Mouse (Mus musculus): ENCODE results near the gene Fjx1. TPM values are rescaled to one million over a fixed set of nuclear protein-coding genes. Genes with fewer than 3 reads are reported as not detected.
A peak's percentile ranks its signal among the peaks of the same experiment; 100 is the strongest.

Gene Fjx1
- polyA plus RNA-seq, 1 experiment = 3.4 TPM

DNA sequence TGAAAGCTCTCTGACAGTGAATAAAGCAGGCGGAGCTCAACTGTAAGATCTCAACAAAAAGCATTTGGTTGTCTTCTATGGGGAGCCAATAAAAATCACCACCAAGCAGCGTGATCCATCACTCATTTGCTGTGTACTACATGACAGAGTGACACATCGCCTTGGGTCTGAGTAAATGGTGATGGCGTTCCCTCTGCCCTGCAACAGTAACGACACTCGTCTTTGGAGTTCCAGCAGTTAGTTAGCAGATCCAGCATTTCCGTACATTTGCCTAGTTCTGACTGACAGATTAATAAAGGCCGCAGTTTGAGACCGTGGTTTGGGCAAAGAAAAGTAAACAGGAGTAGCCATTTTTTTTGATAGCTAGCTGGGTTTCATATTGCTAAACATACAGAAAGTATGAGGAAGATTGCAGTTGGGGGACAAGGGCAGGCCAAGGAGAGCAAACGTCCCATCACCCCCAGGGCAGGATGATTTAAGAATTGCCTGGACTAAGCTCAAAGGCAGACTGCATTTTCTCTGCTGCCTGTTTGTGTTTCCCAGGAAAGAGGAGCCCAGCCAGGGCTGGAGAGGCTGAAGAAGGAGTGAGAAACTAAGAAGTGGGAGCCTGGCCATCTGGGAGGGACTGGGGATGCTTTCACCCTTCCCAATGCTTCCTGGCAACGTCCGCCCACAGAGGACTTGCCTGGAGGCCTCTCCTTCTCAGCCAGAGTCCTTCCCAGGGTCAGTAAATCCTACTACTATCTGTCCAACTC, 11.5 kb upstream of the Fjx1 start:
- no peaks in the 10 kb centered on the region for H3K27me3 ChIP-seq (replicated peaks; ENCODE audit: control insufficient read depth, insufficient read depth, low read length)
- no peak overlapping the region for H3K27ac ChIP-seq (ENCODE audit: insufficient read depth, low read depth, low read length)
- DNase-seq = no peak
- H3K4me1 ChIP-seq (ENCODE audit: control insufficient read depth, insufficient read depth, low read length) = no peaks in the 10 kb centered on the region
- no peaks in the 10 kb centered on the region for H3K36me3 ChIP-seq (ENCODE audit: control insufficient read depth, insufficient read depth, low read length)
- TF ChIP-seq POLR2A (IDR thresholded peaks at IDR 0.05; ENCODE audit: low read depth, low read length) = no peak
- TF ChIP-seq CTCF (conservative IDR thresholded peaks at IDR 0.05; ENCODE audit: insufficient read depth, insufficient read length, low read depth, low read length) = no peak
- WGBS = 52% methylated on average over 12 of the region's 12 CpGs
- no peak overlapping the region for H3K4me3 ChIP-seq (ENCODE audit: insufficient read depth, low read depth, low read length)

DNA sequence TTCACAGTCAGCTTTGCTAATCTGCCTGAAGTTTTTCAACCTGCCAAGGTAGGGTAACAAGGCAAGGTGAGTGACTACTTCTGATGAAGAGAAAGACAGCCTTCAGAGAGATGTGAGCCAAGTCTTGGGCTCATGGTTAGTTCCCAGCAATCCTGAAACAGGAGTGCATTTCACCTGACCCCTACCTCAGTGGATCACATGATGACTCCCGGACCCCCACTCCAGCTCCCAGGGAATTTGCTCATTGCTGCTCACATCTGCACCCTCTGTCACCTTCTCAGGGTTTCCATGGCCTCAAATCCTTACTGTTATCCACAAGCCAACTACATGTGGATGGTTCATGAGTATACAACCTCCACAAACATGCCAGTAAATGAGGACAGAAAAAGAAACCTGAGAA, 9.2 kb upstream of the Fjx1 start:
- no peak for TF ChIP-seq CTCF (conservative IDR thresholded peaks at IDR 0.05; ENCODE audit: insufficient read depth, insufficient read length, low read depth, low read length)
- TF ChIP-seq POLR2A (IDR thresholded peaks at IDR 0.05; ENCODE audit: low read depth, low read length) = no peak
- WGBS = 95% methylated on average over 1 of the region's 1 CpGs
- Histone ChIP-seq H3K36me3 (ENCODE audit: control insufficient read depth, insufficient read depth, low read length) (no peaks in the 10 kb centered on the region), H3K27me3 (replicated peaks; ENCODE audit: control insufficient read depth, insufficient read depth, low read length) (no peaks in the 10 kb centered on the region), H3K4me1 (ENCODE audit: control insufficient read depth, insufficient read depth, low read length) (no peaks in the 10 kb centered on the region), H3K4me3 (ENCODE audit: insufficient read depth, low read depth, low read length) (no peak overlapping the region), H3K27ac (ENCODE audit: insufficient read depth, low read depth, low read length) (no peak overlapping the region)
- DNase-seq = no peak

DNA sequence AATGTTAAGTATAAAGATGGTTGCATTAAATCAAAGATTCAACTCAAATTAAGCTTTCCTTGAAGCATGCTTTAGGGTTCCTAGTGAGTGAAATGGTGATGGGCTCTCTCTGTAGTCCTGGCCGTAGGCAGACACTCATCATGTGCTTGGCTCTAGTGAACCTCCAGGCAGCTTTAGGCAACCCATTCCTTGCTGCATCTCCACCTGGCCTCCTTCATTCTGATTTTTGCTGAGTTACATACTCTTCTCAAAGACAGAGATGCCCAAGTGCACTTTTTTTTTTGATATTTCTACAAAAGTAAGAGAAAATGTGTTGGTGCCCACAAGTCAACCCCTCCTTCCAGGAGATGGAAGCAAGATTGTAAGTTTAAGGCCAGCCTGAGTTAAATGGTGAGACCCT, 2.8 kb upstream of the Fjx1 start:
- Histone ChIP-seq H3K36me3 (ENCODE audit: control insufficient read depth, insufficient read depth, low read length) (no peaks in the 10 kb centered on the region), H3K4me1 (ENCODE audit: control insufficient read depth, insufficient read depth, low read length) (peaks cover 4% of the 10 kb centered on the region; the same call in 1 of the 2 replicates), H3K27ac (ENCODE audit: insufficient read depth, low read depth, low read length) (no peak overlapping the region), H3K4me3 (ENCODE audit: insufficient read depth, low read depth, low read length) (no peak overlapping the region), H3K27me3 (replicated peaks; ENCODE audit: control insufficient read depth, insufficient read depth, low read length) (no peaks in the 10 kb centered on the region)
- 97% methylated on average over 1 of the region's 1 CpGs for WGBS
- TF ChIP-seq POLR2A (IDR thresholded peaks at IDR 0.05; ENCODE audit: low read depth, low read length) (no peak), CTCF (conservative IDR thresholded peaks at IDR 0.05; ENCODE audit: insufficient read depth, insufficient read length, low read depth, low read length) (no peak)
- DNase-seq = no peak

DNA sequence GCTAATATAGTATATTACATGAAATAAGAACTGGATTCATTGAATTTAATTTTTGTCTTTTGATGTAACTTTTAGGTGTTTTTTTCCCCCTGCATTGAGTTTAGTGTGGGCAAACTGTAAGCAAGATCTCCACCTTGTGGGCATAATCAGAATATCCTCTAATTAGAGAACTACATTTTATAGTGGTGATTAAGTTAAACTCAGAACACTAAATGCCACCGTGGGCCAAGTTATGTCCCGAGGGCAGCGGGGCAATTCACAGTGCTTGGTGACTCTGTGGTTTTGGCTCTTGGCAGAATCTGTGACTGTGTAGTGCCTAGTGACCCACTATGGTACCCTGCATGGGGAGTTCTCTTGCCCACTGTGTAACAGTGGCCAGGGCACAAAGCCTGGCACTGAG, 1.1 kb upstream of the Fjx1 start:
- H3K4me1 ChIP-seq (ENCODE audit: control insufficient read depth, insufficient read depth, low read length) = peaks cover 4% of the 10 kb centered on the region; the same call in 1 of the 2 replicates
- no peak overlapping the region for H3K4me3 ChIP-seq (ENCODE audit: insufficient read depth, low read depth, low read length)
- H3K27me3 ChIP-seq (replicated peaks; ENCODE audit: control insufficient read depth, insufficient read depth, low read length) = no peaks in the 10 kb centered on the region
- DNase-seq = peak; percentile 47
- TF ChIP-seq POLR2A (IDR thresholded peaks at IDR 0.05; ENCODE audit: low read depth, low read length) (no peak), CTCF (conservative IDR thresholded peaks at IDR 0.05; ENCODE audit: insufficient read depth, insufficient read length, low read depth, low read length) (peak; percentile 23; the same call in 1 of the 2 replicates)
- no peaks in the 10 kb centered on the region for H3K36me3 ChIP-seq (ENCODE audit: control insufficient read depth, insufficient read depth, low read length)
- no peak overlapping the region for H3K27ac ChIP-seq (ENCODE audit: insufficient read depth, low read depth, low read length)
- WGBS = 3% methylated on average over 3 of the region's 3 CpGs

DNA sequence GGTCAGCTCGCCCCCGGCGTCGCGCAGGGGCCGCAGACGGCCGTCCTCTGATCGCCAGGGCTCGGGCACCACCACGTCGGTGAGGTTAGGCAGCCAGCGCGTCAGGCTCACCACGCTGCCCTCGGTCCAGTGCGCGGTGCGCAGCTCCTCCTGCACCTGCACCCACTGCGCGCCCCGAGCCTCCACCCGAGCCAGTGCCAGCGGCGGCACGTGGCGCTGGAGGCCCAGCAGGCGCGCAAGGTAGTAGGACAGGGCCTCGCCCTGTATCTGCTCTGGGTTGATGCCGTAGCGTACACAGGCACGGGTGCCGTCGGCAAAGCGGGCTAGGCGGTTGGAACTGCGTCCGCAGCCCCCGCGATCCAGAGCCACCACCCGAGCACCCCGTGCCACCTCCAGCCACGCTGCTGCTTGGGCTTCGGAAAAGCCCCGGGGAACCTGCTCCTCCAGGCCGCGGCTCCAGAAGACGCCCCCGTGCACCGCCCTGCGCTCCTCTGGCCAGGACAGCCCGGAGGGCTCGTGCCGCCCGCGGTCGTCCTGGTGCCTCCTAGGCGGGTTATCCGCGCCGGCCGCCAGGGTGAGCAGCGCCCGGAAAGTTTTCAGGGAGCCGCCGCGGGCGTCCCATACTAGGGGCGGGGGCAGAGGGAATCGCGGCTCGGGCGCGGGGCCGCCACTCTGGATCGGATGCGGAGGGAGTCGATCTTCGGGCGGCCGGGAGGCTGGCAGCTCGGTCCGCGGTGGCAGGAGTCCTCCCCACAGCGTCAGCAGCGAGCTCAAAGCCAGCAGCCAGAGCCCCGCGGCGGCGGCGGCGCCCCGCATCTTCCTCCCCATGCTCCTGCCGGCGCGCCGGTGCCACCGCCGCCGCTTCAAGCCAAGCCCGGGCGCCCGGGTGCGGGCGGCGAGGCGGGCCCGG, 1.3 kb downstream of the Fjx1 start:
- Histone ChIP-seq H3K4me1 (ENCODE audit: control insufficient read depth, insufficient read depth, low read length) (peaks cover 7% of the 10 kb centered on the region; the same call in 1 of the 2 replicates), H3K27me3 (replicated peaks; ENCODE audit: control insufficient read depth, insufficient read depth, low read length) (no peaks in the 10 kb centered on the region), H3K4me3 (ENCODE audit: insufficient read depth, low read depth, low read length) (peak overlapping the region; percentile 55), H3K36me3 (ENCODE audit: control insufficient read depth, insufficient read depth, low read length) (no peaks in the 10 kb centered on the region), H3K27ac (ENCODE audit: insufficient read depth, low read depth, low read length) (no peak overlapping the region)
- under 1% methylated on average over 106 of the region's 109 CpGs for WGBS
- no peak for TF ChIP-seq POLR2A (IDR thresholded peaks at IDR 0.05; ENCODE audit: low read depth, low read length)
- no peak for TF ChIP-seq CTCF (conservative IDR thresholded peaks at IDR 0.05; ENCODE audit: insufficient read depth, insufficient read length, low read depth, low read length)
- DNase-seq = peak; percentile 64

DNA sequence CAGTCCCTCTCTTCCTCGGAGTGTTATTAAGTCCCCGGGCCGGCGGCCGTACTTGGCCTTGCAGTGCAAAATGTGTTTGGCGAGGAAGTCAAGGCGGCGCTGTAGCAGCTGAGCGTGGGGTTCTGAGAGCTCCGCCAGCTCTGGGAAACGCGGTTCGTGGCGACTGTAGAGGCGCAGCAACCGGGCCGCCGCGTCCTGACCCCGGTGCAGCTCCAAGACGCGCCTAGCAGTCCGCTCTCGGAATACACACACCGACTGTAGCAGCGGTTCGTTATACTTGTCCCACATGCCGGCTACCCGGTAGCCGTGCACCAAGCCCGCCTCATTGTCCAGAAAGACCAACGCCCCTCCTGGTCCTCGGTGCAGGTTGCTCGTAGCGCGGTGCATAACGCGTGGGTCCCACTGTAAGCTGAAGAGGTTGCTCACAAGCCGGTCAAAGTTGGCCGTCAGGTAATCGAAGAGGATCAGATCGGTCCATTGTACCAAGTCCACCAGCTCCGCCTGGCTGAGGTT, 2.0 kb downstream of the Fjx1 start:
- Histone ChIP-seq H3K4me3 (ENCODE audit: insufficient read depth, low read depth, low read length) (peak overlapping the region; percentile 55), H3K4me1 (ENCODE audit: control insufficient read depth, insufficient read depth, low read length) (peaks cover 7% of the 10 kb centered on the region; the same call in 1 of the 2 replicates), H3K27ac (ENCODE audit: insufficient read depth, low read depth, low read length) (no peak overlapping the region), H3K27me3 (replicated peaks; ENCODE audit: control insufficient read depth, insufficient read depth, low read length) (no peaks in the 10 kb centered on the region), H3K36me3 (ENCODE audit: control insufficient read depth, insufficient read depth, low read length) (no peaks in the 10 kb centered on the region)
- DNase-seq = peak; percentile 78
- TF ChIP-seq POLR2A (IDR thresholded peaks at IDR 0.05; ENCODE audit: low read depth, low read length) (no peak), CTCF (conservative IDR thresholded peaks at IDR 0.05; ENCODE audit: insufficient read depth, insufficient read length, low read depth, low read length) (no peak)
- 1% methylated on average over 43 of the region's 43 CpGs for WGBS
